Mouse (Mus musculus) liver, embryonic 14.5 days (tissue): ENCODE results near the gene Bcl2. TPM values are rescaled to one million over a fixed set of nuclear protein-coding genes. Genes with fewer than 3 reads are reported as not detected.
"Not testable (repeated sequence)": the region's sequence is repeated elsewhere in the genome, so short reads cannot be mapped to it uniquely, and the experiment has no call there.

ENCODE experiments used
- ATAC-seq: fragments of 200-750 bp; cut with Nextera tagmentation; 2 replicates; pipeline ENCODE4 v1.8.0; 2017; ENCODE audit warnings: moderate number of reproducible peaks, mild to moderate bottlenecking, moderate library complexity; ENCODE audit not compliant: insufficient read depth
- DNase-seq, 3 experiments: peaks; one replicate each; pipeline ENCODE4 v3.0.0-alpha.2; 2012 to 2013; ENCODE audit warnings: low read depth in 3 of 3, low spot score in 3 of 3
- H3K27ac ChIP-seq: fragments of 300-500 bp; sonication (generic); 2 replicates; pipeline ENCODE4 v1.5.1; 2014; ENCODE audit warnings: moderate library complexity, mild to moderate bottlenecking, control low read depth, inconsistent platforms
- H3K27me3 ChIP-seq: fragments of 300-500 bp; sonication (generic); 2 replicates; pipeline ENCODE4 v1.6.1; 2014; ENCODE audit warnings: mild to moderate bottlenecking, low read length, moderate library complexity; ENCODE audit not compliant: control insufficient read depth, insufficient read depth
- H3K36me3 ChIP-seq: fragments of 300-500 bp; sonication (generic); replicated peaks from 2 replicates; pipeline ENCODE4 v1.6.1; 2014; ENCODE audit warnings: low read depth; ENCODE audit not compliant: control insufficient read depth, insufficient read depth
- H3K4me1 ChIP-seq, 2 experiments: fragments of 200-500 bp in 1 of 2; fragments of 300-500 bp in 1 of 2; sonication (generic) in 1 of 2; replicated peaks; 2 replicates each; pipeline ENCODE4 v1.6.1; 2012 to 2014; ENCODE audit warnings: antibody characterized with exemption in 1 of 2, inconsistent platforms in 1 of 2, low read length in 1 of 2; ENCODE audit not compliant: control insufficient read depth in 2 of 2, insufficient read depth in 2 of 2
- H3K4me2 ChIP-seq: fragments of 300-500 bp; sonication (generic); 2 replicates; pipeline ENCODE4 v1.6.1; 2014; ENCODE audit warnings: low read depth, mild to moderate bottlenecking, control low read depth, moderate library complexity
- H3K4me3 ChIP-seq, 2 experiments: fragments of 200-500 bp in 1 of 2; fragments of 300-500 bp in 1 of 2; sonication (generic) in 1 of 2; 2 replicates each; pipeline ENCODE4 v1.5.1; 2012 to 2014; ENCODE audit warnings: low read depth in 2 of 2, low read length in 2 of 2, mild to moderate bottlenecking in 2 of 2, control low read depth in 1 of 2, inconsistent platforms in 1 of 2, moderate library complexity in 1 of 2; ENCODE audit not compliant: insufficient read depth in 1 of 2
- H3K9ac ChIP-seq: fragments of 300-500 bp; sonication (generic); replicated peaks from 2 replicates; pipeline ENCODE4 v1.6.1; 2014; ENCODE audit warnings: mild to moderate bottlenecking, control low read depth, moderate library complexity
- H3K9me3 ChIP-seq: fragments of 300-500 bp; sonication (generic); 2 replicates; pipeline ENCODE4 v1.6.1; 2016; ENCODE audit warnings: low read length, mixed read lengths; ENCODE audit not compliant: control insufficient read depth
- CTCF ChIP-seq: IDR thresholded peaks from 2 replicates; pipeline ENCODE4 v1.5.1; 2016; ENCODE audit warnings: antibody characterized with exemption, low read depth, control low read depth
- EP300 ChIP-seq: IDR thresholded peaks from 2 replicates; pipeline ENCODE4 v1.6.1; 2016; ENCODE audit warnings: antibody characterized with exemption, low read depth
- WGBS: fragments of 180-500 bp; shearing (Covaris S2); extraction: QIAGEN DNeasy Blood & Tissue Kit; methylation state at CpG from one replicate; pipeline ENCODE4 v1.1.7; 2014; ENCODE audit not compliant: insufficient replicate concordance; 5-methylcytosine and 5-hydroxymethylcytosine counted together
- polyA plus RNA-seq, 2 experiments: library from polyadenylated mRNA; depleted of rRNA in 1 of 2; stranded (reverse) in 1 of 2; unstranded in 1 of 2; fragments of >200 nt; fragmentation: Nextera tagmentation in 1 of 2; extraction: Ambion mirVana in 1 of 2; gene quantifications; 2 replicates each; pipeline versions ENCODE4 v1.2.1 to v1.2.3; 2012 to 2014

The Bcl2 gene
- polyA plus RNA-seq, 2 experiments = 0.38 to 0.43 TPM

GRCm38 (mm10) chr1:106722061-106722460 is 8.0 kb upstream of the Bcl2 start:
- no peak overlapping the region for H3K27ac ChIP-seq
- no peak for TF ChIP-seq CTCF
- TF ChIP-seq EP300 = no peak
- no peaks in the 10 kb centered on the region for H3K27me3 ChIP-seq
- H3K9me3 ChIP-seq = no peaks in the 10 kb centered on the region
- DNase-seq (no peak), ATAC-seq (no peak)
- no peak overlapping the region for H3K9ac ChIP-seq
- no peaks in the 10 kb centered on the region for H3K4me1 ChIP-seq
- no peaks in the 10 kb centered on the region for H3K36me3 ChIP-seq
- no peak overlapping the region for H3K4me3 ChIP-seq
- H3K4me2 ChIP-seq = no peak overlapping the region
- WGBS = 69% methylated on average over 5 of the region's 5 CpGs

GRCm38 (mm10) chr1:106717736-106718135 is 3.7 kb upstream of the Bcl2 start:
- H3K9ac ChIP-seq, H3K4me3 ChIP-seq, DNase-seq, H3K9me3 ChIP-seq, ATAC-seq, H3K4me2 ChIP-seq, H3K36me3 ChIP-seq, H3K27ac ChIP-seq: not testable (repeated sequence)
- Histone ChIP-seq H3K4me1 (peaks cover 2 to 12% of the 10 kb centered on the region in 2 experiments; a peak in 2 of 4 replicates), H3K27me3 (peaks cover 17% of the 10 kb centered on the region)
- WGBS = 52% methylated on average over 7 of the region's 7 CpGs

GRCm38 (mm10) chr1:106717071-106717601 is 3.1 kb upstream of the Bcl2 start:
- no peak overlapping the region for H3K4me3 ChIP-seq
- no peaks in the 10 kb centered on the region for H3K36me3 ChIP-seq
- ATAC-seq (no peak), DNase-seq (no peak)
- H3K27me3 ChIP-seq = peaks cover 23% of the 10 kb centered on the region
- H3K9me3 ChIP-seq = no peaks in the 10 kb centered on the region
- no peak overlapping the region for H3K27ac ChIP-seq
- TF ChIP-seq CTCF (peak; percentile 70), EP300 (no peak)
- no peak overlapping the region for H3K4me2 ChIP-seq
- 38% methylated on average over 7 of the region's 7 CpGs for WGBS
- peaks cover 2 to 12% of the 10 kb centered on the region in 2 experiments; a peak in 2 of 4 replicates for H3K4me1 ChIP-seq
- no peak overlapping the region for H3K9ac ChIP-seq

- Histone ChIP-seq H3K4me2 (no peak overlapping the region), H3K4me1 (peaks cover 2 to 14% of the 10 kb centered on the region in 2 experiments; a peak in 2 of 4 replicates), H3K9me3 (no peaks in the 10 kb centered on the region), H3K27me3 (peaks cover 28% of the 10 kb centered on the region), H3K36me3 (no peaks in the 10 kb centered on the region), H3K4me3 (no peak overlapping the region), H3K9ac (no peak overlapping the region), H3K27ac (no peak overlapping the region)
- no peak for DNase-seq
- 72% methylated on average over 3 of the region's 3 CpGs for WGBS
- TF ChIP-seq CTCF (no peak), EP300 (no peak)
- no peak for ATAC-seq
Observed at GRCm38 (mm10) chr1:106716141-106716540, 2.1 kb upstream of the Bcl2 start.

GRCm38 (mm10) chr1:106715111-106716083 is 1.3 kb upstream of the Bcl2 start:
- DNase-seq = no peak
- no peak overlapping the region; the same call in 1 of the 2 replicates for H3K4me2 ChIP-seq
- 61% methylated on average over 13 of the region's 13 CpGs for WGBS

More at GRCm38 (mm10) chr1:106715111-106716083, 1.3 kb upstream of the Bcl2 start:
- no peak overlapping the region for H3K4me3 ChIP-seq
- H3K36me3 ChIP-seq = no peaks in the 10 kb centered on the region
- peaks cover 28% of the 10 kb centered on the region for H3K27me3 ChIP-seq
- peaks cover 2 to 14% of the 10 kb centered on the region in 2 experiments; a peak in 2 of 4 replicates for H3K4me1 ChIP-seq
- TF ChIP-seq EP300 = no peak; the same call in 1 of the 2 replicates
- no peak for TF ChIP-seq CTCF
- H3K27ac ChIP-seq = no peak overlapping the region
- no peaks in the 10 kb centered on the region for H3K9me3 ChIP-seq
- no peak overlapping the region for H3K9ac ChIP-seq
- peak; percentile 27; the same call in 1 of the 2 replicates for ATAC-seq
